13 mouse cellular contexts compared by ENCODE assay signal in genomic region chr9:66182679-66182993, GRCm38 (mm10). TPM values are rescaled to one million over a fixed set of nuclear protein-coding genes. Genes with fewer than 3 reads are reported as not detected.
A peak's percentile ranks its signal among the peaks of the same experiment; 100 is the strongest.
DNase-seq lines count a peak whose midpoint lies in the region; ATAC-seq lines count a peak whose summit lies in the region.
"Had no signal": no experiment of that assay in that cellular context is flagged by ENCODE, and none has a peak within 500 bp of the region (broad histone marks: within the 10 kb centered on the region; RNA-seq: fewer than 3 reads in every experiment).

No protein-coding gene starts in this region.

- H3K27me3 ChIP-seq in heart, embryonic 15.5 days = no peaks in the 10 kb centered on the region
- no peaks in the 10 kb centered on the region for H3K27me3 ChIP-seq in liver, embryonic 16.5 days (ENCODE audit: control insufficient read depth, insufficient read depth, low read depth, low read length)
- H3K27me3 ChIP-seq in midbrain, embryonic 16.5 days (ENCODE audit: control insufficient read depth, insufficient read depth, low read depth, low read length) = no peaks in the 10 kb centered on the region
- H3K27me3 ChIP-seq: Patski had no signal

- H3K36me3 ChIP-seq in heart, embryonic 15.5 days = no peaks in the 10 kb centered on the region
- no peaks in the 10 kb centered on the region for H3K36me3 ChIP-seq in liver, embryonic 16.5 days (ENCODE audit: control insufficient read depth, insufficient read depth)
- H3K36me3 ChIP-seq in midbrain, embryonic 16.5 days (ENCODE audit: control insufficient read depth, insufficient read depth, low read length) = no peaks in the 10 kb centered on the region

- no peak overlapping the region for H3K4me3 ChIP-seq in heart, embryonic 15.5 days
- peak overlapping the region; percentile 34 for H3K4me3 ChIP-seq in liver, embryonic 16.5 days (ENCODE audit: low read depth, low read length)
- H3K4me3 ChIP-seq in midbrain, embryonic 16.5 days (ENCODE audit: low read depth, low read length) = no peak overlapping the region

- ATAC-seq in heart, embryonic 15.5 days (replicated peaks; ENCODE audit: insufficient number of reproducible peaks, insufficient read depth, low FRiP score, low read depth) = no peak
- peak; percentile 33 for ATAC-seq in erythroid progenitor cell, adult 5-6 weeks (replicated peaks; ENCODE audit: low FRiP score, poor library complexity, severe bottlenecking)
- peak; percentile 41 for ATAC-seq in liver, embryonic 16.5 days (ENCODE audit: low read depth)
- no peak for ATAC-seq in midbrain, embryonic 16.5 days
- ATAC-seq: CD4-positive, CD25-positive, alpha-beta regulatory T cell, adult 4 months; Patski had no signal

- DNase-seq in heart, postnatal 10 days = no peak
- DNase-seq in c-Kit-negative CD71-positive TER-119-positive erythroid progenitor cells, embryonic 14.5 days (ENCODE audit: low read depth, low spot score) = peak; percentile 54
- DNase-seq in Muller cell, postnatal 12 days (ENCODE audit: inconsistent ontology term) = no peak
- DNase-seq: cerebellum, postnatal 36 days; kidney, postnatal 14 days; layer of hippocampus, postnatal 36 days; thymus, postnatal 36 days had no signal

- intact Hi-C loops in heart, postnatal 10 days (cut with DNase I) = no loop called here

- no peak overlapping the region for H3K4me2 ChIP-seq in heart, embryonic 15.5 days
- peak overlapping the region; percentile 71 for H3K4me2 ChIP-seq in liver, embryonic 16.5 days (ENCODE audit: low read depth, low read length)
- H3K4me2 ChIP-seq in midbrain, embryonic 16.5 days (ENCODE audit: low read length) = no peak overlapping the region

- 0 out of 2 replicates have a peak overlapping the region, but pooled peaks have one; percentile 8 for H3K27ac ChIP-seq in heart, embryonic 15.5 days
- peak overlapping the region; percentile 98 for H3K27ac ChIP-seq in liver, embryonic 16.5 days (ENCODE audit: low read length)
- H3K27ac ChIP-seq in midbrain, embryonic 16.5 days (ENCODE audit: low read length) = no peak overlapping the region

- no peak overlapping the region for H3K9ac ChIP-seq in heart, embryonic 15.5 days
- H3K9ac ChIP-seq in liver, embryonic 16.5 days (ENCODE audit: low read depth, low read length) = peak overlapping the region; percentile 58
- no peak overlapping the region for H3K9ac ChIP-seq in midbrain, embryonic 16.5 days (ENCODE audit: low read depth, low read length)

- WGBS in heart, embryonic 15.5 days = 55% methylated on average over 3 of the region's 3 CpGs
- WGBS in liver, embryonic 16.5 days (ENCODE audit: insufficient replicate concordance) = 24% methylated on average over 3 of the region's 3 CpGs
- WGBS in midbrain, embryonic 16.5 days = 90% methylated on average over 3 of the region's 3 CpGs

- no peaks in the 10 kb centered on the region for H3K9me3 ChIP-seq in heart, embryonic 15.5 days (replicated peaks)
- no peaks in the 10 kb centered on the region for H3K9me3 ChIP-seq in liver, embryonic 16.5 days (replicated peaks; ENCODE audit: control insufficient read depth, low read length)
- H3K9me3 ChIP-seq in midbrain, embryonic 16.5 days (replicated peaks; ENCODE audit: control insufficient read depth, low read length, poor library complexity, severe bottlenecking) = no peaks in the 10 kb centered on the region

- H3K4me1 ChIP-seq in heart, embryonic 15.5 days (replicated peaks) = peaks cover 24% of the 10 kb centered on the region
- peaks cover 89% of the 10 kb centered on the region for H3K4me1 ChIP-seq in liver, embryonic 16.5 days (ENCODE audit: control insufficient read depth, low read depth, low read length)
- H3K4me1 ChIP-seq in midbrain, embryonic 16.5 days (ENCODE audit: control insufficient read depth, insufficient read depth, low read length) = no peaks in the 10 kb centered on the region

RNA-seq across cellular contexts. Expression of gene Dapk2, which starts 24.6 kb away (rescaled TPM):
- 5.7 and 6.6 TPM in 2 replicates for polyA plus RNA-seq in heart, embryonic 15.5 days (2015; fragmentation: Nextera tagmentation; extraction: Ambion mirVana)
- 1 to 10 TPM; 5.1 to 5.3 TPM for total RNA-seq in heart, postnatal 10 days (2021)
- total RNA-seq in erythroid progenitor cell, adult 5-6 weeks (2015; ENCODE audit: low replicate concordance) = 19.8 and 31.0 TPM in 2 replicates
- 25.5 and 51.6 TPM in 2 replicates for total RNA-seq in erythroid progenitor cell, adult 5-6 weeks (2017; ENCODE audit: low replicate concordance)
- 32.7 and 33.7 TPM in 2 replicates for polyA plus RNA-seq in liver, embryonic 16.5 days (2015; fragmentation: Nextera tagmentation; extraction: Ambion mirVana)
- polyA plus RNA-seq in midbrain, embryonic 16.5 days (2015; fragmentation: Nextera tagmentation; extraction: Ambion mirVana) = 0.90 and 1.0 TPM in 2 replicates

RNA-seq across cellular contexts. Expression of gene Ciao2a, which starts 56.2 kb away (rescaled TPM):
- polyA plus RNA-seq in heart, embryonic 15.5 days (2015; fragmentation: Nextera tagmentation; extraction: Ambion mirVana) = 136 and 158 TPM in 2 replicates
- total RNA-seq in heart, postnatal 10 days (2021) = 10 to 100 TPM; 84.0 to 85.4 TPM
- total RNA-seq in erythroid progenitor cell, adult 5-6 weeks (2015; ENCODE audit: low replicate concordance) = 84.3 and 120 TPM in 2 replicates
- 36.8 and 53.8 TPM in 2 replicates for total RNA-seq in erythroid progenitor cell, adult 5-6 weeks (2017; ENCODE audit: low replicate concordance)
- polyA plus RNA-seq in liver, embryonic 16.5 days (2015; fragmentation: Nextera tagmentation; extraction: Ambion mirVana) = 110 and 129 TPM in 2 replicates
- 61.0 and 69.5 TPM in 2 replicates for polyA plus RNA-seq in midbrain, embryonic 16.5 days (2015; fragmentation: Nextera tagmentation; extraction: Ambion mirVana)

RNA-seq across cellular contexts. Expression of gene Snx1, which starts 56.2 kb away (rescaled TPM):
- polyA plus RNA-seq in heart, embryonic 15.5 days (2015; fragmentation: Nextera tagmentation; extraction: Ambion mirVana) = 57.8 and 69.0 TPM in 2 replicates
- 10 to 100 TPM; 38.5 to 41.3 TPM for total RNA-seq in heart, postnatal 10 days (2021)
- total RNA-seq in erythroid progenitor cell, adult 5-6 weeks (2015; ENCODE audit: low replicate concordance) = 67.1 and 84.0 TPM in 2 replicates
- total RNA-seq in erythroid progenitor cell, adult 5-6 weeks (2017; ENCODE audit: low replicate concordance) = 81.5 and 97.5 TPM in 2 replicates
- polyA plus RNA-seq in liver, embryonic 16.5 days (2015; fragmentation: Nextera tagmentation; extraction: Ambion mirVana) = 59.6 and 63.8 TPM in 2 replicates
- polyA plus RNA-seq in midbrain, embryonic 16.5 days (2015; fragmentation: Nextera tagmentation; extraction: Ambion mirVana) = 68.0 and 78.3 TPM in 2 replicates

Comparison
In these comparisons a context has a peak if more than half of its experiments do, and no peak if none do; other contexts are left out.
1. ATAC-seq: peak in erythroid progenitor cell, adult 5-6 weeks (single experiment) and liver, embryonic 16.5 days (single experiment); none in heart, embryonic 15.5 days (single experiment) and midbrain, embryonic 16.5 days (single experiment).